Mouse (Mus musculus) spleen, postnatal 14 days (tissue): ENCODE results near the gene Frmd4b.
"Not testable (repeated sequence)": the region's sequence is repeated elsewhere in the genome, so short reads cannot be mapped to it uniquely, and the experiment has no call there.

Source experiments
- DNase-seq, 2 experiments: peaks; one replicate each; pipeline ENCODE4 v3.0.0; 2021 to 2022; ENCODE audit warnings: low spot score in 2 of 2

Gene Frmd4b

GRCm38 (mm10) chr6:97290687-97291086, 326.7 kb downstream of the Frmd4b start:
- no peak for DNase-seq

- no peak for DNase-seq
Observed at GRCm38 (mm10) chr6:97289838-97290237, 327.5 kb downstream of the Frmd4b start.

GRCm38 (mm10) chr6:97289316-97289820, 328.0 kb downstream of the Frmd4b start:
- no peak for DNase-seq

- DNase-seq, result no peak
Observed at GRCm38 (mm10) chr6:97288047-97288855, 329.1 kb downstream of the Frmd4b start.

GRCm38 (mm10) chr6:97286332-97286731, 331.0 kb downstream of the Frmd4b start:
- no peak for DNase-seq

- DNase-seq, result no peak
Observed at GRCm38 (mm10) chr6:97283676-97284075, 333.7 kb downstream of the Frmd4b start.

GRCm38 (mm10) chr6:97278878-97279277, 338.5 kb downstream of the Frmd4b start:
- DNase-seq, result no peak

GRCm38 (mm10) chr6:97278014-97278787, 339.1 kb downstream of the Frmd4b start:
- peak; percentile 19 to 21 for DNase-seq

- DNase-seq, result no peak
Observed at GRCm38 (mm10) chr6:97276890-97277497, 340.3 kb downstream of the Frmd4b start.

GRCm38 (mm10) chr6:97276366-97276765, 341.0 kb downstream of the Frmd4b start:
- no peak for DNase-seq

GRCm38 (mm10) chr6:97275760-97276159, 341.6 kb downstream of the Frmd4b start:
- no peak for DNase-seq

- DNase-seq, result no peak
Observed at GRCm38 (mm10) chr6:97273777-97274176, 343.6 kb downstream of the Frmd4b start.

- no peak for DNase-seq
Observed at GRCm38 (mm10) chr6:97273058-97273710, 344.2 kb downstream of the Frmd4b start.

GRCm38 (mm10) chr6:97272349-97272748, 345.0 kb downstream of the Frmd4b start:
- no peak for DNase-seq

- DNase-seq, result no peak
Observed at GRCm38 (mm10) chr6:97269596-97269995, 347.7 kb downstream of the Frmd4b start.

- no peak for DNase-seq
Observed at GRCm38 (mm10) chr6:97267132-97267531, 350.2 kb downstream of the Frmd4b start.

- DNase-seq, result no peak
Observed at GRCm38 (mm10) chr6:97266661-97267060, 350.7 kb downstream of the Frmd4b start.

- no peak for DNase-seq
Observed at GRCm38 (mm10) chr6:97265705-97266104, 351.6 kb downstream of the Frmd4b start.

- no peak for DNase-seq
Observed at GRCm38 (mm10) chr6:97265240-97265639, 352.1 kb downstream of the Frmd4b start.

GRCm38 (mm10) chr6:97263750-97264149, 353.6 kb downstream of the Frmd4b start:
- not testable (repeated sequence) for DNase-seq

- no peak for DNase-seq
Observed at GRCm38 (mm10) chr6:97262229-97262628, 355.1 kb downstream of the Frmd4b start.

GRCm38 (mm10) chr6:97259926-97260325, 357.4 kb downstream of the Frmd4b start:
- DNase-seq, result not testable (repeated sequence)
